Mouse (Mus musculus) T-helper 2 cell (primary cell): ENCODE measurements at regions not wholly inside any gene's neighbourhood (a gene's known extent, or its start where the extent isn't known, plus 50 kb on each side); places are given as distances from the start of the nearest gene placed in this dataset.

Experiments
- in situ Hi-C: fragments of 300-600 bp; cut with MboI, MseI; formaldehyde crosslinking; loops from one replicate; pipeline ENCODE4 v1.15.1; 2025; ENCODE audit warnings: high pct_unique_total_duplicates

DNA sequence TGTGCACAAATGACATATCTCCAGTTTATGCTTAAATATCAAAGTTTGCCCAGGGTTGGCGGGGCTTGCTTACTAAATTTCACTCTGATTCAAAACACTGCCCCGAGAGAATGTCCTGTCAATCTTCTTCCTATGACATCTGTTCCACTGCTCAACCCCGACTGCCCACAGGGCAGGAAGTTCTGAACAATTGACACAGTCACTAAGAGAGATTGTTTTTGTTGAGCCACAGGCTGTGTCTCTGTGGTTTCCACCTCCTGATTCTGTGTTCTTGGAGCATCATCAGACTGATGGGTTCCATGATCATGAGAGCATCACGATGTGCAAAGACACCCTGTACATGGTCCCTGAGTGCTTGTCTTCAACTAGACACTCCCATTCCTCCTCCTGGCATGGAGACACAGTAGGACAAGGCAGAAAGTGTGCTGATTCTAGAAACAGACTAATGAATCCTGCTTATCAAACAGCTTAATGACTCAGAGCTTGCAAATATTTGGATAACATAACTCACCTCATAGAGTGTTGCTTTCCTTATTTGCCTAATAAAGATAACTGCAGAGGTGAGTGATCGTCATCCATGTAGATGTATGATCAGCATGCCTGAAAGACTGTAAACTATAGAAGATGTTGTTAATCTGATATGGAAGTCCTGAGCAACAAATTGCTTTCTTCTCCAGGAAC is 82.4 kb upstream of the Fggy start:
- in situ Hi-C loops, result no loop called here

DNA sequence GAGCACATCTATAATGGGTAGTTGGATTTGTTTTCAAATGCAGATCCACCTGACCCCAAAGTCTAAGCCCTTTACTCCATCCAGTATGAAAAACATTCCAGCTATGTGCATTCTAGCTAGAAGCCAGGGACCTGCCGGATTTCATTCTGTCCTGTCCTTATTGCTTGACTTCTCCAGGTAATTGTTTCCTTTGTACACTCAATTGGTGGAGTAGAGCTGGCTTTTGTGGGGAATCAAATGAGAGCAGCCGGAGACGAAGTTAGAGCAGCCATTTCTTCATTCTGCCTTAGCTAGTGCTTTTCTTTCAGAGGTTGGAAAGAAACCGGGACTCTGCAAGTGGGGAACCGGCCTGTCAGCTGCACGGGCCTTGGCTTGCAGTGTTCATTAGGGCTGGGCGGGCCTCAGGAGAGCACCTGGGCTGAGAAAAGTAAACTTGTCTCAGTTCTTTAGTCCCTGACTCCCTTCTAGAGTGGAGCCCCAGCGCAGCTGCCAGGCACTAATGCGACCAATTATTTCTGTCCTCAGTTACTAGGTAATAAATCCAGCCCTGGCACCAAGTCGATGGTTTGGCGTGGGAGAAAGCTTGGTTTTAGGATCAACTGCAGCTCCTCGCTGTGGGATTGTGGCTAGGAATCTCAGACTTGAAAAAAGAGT is 81.1 kb upstream of the Fggy start:
- in situ Hi-C loops, result no loop called here

DNA sequence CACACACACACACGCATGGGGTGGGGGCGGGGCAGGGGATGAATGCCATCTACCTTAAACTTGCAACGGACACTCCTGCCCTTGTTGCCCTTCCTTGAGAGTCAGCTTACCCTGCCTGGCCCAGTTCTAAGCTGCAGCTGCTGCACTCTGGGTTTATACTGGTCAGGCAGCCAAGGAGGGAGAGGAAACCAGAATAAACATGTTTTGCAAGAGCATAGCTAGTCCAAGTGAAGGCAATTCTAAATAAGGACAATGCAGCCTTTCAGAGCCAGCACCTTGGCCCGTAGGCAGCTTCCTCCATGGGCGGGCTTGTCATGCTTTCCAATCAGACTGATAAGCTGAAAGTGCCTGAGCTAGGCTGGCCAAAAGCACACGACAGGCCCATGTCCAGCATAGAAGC is 73.7 kb upstream of the Fggy start:
- in situ Hi-C loops, result no loop called here

DNA sequence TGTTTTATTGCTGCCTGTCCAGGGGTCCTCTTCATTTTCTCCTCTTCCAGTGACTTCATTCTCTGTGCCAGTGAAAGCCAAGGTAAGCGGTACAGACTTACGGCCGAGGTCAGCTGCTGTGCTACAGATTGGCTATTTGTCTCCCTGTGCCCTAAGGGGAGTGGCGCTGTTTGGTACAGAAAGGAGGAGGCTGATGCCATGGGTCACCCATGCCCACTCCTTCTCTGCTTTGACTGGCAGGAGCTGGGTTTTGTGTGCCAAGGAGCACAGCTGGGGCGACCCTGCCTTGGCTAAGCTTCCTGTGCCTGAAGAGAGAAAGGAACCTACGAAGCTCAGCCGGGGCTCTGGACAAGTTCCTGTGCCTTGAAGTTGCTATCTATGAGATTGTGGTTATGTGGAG is 70.0 kb upstream of the Fggy start:
- in situ Hi-C loops, result no loop called here

DNA sequence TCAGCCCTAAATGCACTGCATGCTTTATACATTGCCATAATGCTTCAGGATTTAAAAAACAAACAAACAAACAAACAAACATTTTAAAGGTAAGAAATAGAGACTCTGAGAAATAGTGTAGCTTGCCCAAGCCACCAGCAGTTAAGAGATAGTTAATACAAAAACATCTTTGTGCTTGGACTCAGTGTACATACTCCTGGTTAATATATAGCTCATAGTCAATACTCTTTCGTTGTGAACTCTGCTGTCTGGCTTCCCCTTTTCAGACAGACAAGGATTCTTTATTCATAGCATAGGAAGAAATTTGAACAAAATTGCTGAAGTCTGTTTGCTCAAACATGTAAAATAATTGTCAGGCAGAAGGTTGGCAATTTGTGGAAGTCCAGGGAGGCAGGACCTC is 69.3 kb upstream of the Fggy start:
- in situ Hi-C loops, result no loop called here

DNA sequence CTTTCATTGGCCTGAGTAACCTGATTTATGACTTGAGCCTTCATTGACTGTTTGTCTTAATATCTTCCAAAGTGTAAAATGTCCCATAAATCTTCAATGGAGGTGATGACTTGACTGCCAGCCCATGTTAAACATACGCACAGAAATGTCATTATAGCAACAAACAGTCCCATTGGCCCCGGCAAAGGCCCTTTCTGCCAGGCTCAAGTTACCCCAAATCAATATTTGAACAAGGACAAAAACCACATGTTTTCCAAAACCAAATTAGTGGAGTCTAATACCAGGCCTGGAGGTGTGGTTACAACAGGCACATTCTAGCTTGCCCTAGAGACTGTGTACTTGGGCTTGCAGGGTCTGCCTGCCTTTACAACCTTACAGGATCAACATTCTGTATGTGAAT is 68.2 kb upstream of the Fggy start:
- in situ Hi-C loops, result no loop called here

DNA sequence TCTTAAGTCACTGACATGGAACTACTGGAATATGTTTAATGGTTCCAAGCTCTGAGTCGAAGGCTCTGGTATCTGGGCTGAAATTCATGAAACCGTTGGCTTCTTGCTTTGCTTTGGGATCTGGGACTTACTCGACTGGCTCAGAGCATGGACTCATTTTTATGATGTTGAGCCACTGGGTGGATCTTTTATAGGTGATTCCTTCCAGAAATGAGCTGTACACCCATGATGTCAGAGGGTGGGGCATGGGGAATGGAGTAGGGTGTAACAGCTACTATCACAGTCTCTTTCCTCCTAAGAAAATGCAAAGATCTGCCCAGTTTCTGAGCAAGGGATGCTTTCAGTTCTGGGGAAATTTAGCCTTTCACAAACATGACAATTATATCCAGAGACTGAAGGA is 57.0 kb upstream of the Fggy start:
- in situ Hi-C loops, result no loop called here

DNA sequence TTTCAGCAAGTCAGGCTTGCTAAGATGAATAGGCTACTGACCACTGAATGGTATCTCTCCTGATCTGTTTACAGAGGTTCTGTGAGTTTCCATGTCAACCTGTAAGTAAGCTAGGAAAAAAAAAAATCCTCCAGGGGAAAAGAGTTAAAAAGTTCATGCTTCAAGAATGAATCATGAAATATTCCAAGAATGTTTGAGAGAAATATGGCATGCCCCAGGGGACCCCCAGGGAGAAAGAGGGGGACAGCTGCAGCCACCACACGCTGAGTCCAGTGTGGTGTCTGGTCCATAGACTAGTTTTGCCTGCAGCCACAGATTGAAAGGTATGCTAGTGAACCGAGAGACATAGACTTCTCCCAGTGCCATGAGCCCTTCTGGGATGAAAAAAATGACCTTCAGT is 56.1 kb upstream of the Fggy start:
- in situ Hi-C loops, result no loop called here

DNA sequence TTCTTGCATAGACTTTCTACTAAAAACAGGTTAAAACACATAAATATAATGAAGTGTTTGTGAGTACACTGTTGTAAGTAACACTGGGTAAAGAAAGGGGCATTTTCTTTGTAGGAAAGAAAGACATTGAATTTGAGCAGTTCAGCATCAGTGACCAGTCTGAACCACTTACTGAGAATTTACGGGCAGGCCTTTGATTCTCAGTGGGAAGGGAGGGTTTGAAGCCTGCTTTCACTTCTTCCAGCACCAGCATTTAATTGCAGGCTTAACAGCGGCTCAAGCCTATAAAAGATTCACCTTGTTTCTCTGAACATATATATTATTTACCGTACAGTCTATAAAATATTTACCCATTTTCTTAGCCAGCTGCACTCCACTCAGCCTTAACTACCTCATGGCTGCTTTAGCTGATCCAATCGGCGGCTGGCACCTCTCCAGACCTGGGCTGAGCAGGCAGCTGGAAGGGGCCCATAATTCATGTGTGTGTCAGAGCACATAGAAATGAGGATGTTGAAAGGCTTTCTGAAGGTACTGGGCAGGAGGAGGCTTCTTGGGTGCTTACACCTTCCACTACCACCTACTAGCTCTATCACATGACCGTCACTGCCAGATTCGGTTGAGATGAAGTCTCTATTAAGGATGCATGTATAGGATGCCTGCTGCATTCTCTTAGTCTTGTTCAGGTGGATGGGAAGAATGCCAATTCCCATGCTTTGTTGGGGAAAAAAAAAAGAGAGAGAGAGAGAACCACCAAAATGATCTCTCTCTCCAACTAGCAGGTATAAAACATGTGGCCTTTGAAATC is 50.0 kb upstream of the Fggy start:
- in situ Hi-C loops, result no loop called here
